Mouse (Mus musculus) erythroblast, embryonic 14.5 days (primary cell): ENCODE data around the gene Mob3a. TPM values are rescaled to one million over a fixed set of nuclear protein-coding genes. Genes with fewer than 3 reads are reported as not detected.

Experiments
- H3K27me3 ChIP-seq: 2 replicates; pipeline ENCODE4 v1.6.1; 2012; ENCODE audit warnings: inconsistent platforms; ENCODE audit not compliant: control insufficient read depth
- H3K36me3 ChIP-seq: 2 replicates; pipeline ENCODE4 v1.6.1; 2012; ENCODE audit warnings: mild to moderate bottlenecking, inconsistent platforms; ENCODE audit not compliant: control insufficient read depth
- H3K4me1 ChIP-seq: 2 replicates; pipeline ENCODE4 v1.6.1; 2012; ENCODE audit warnings: inconsistent platforms; ENCODE audit not compliant: control insufficient read depth
- H3K4me3 ChIP-seq: replicated peaks from 2 replicates; pipeline ENCODE3; 2012; ENCODE audit warnings: moderate library complexity, mild to moderate bottlenecking, inconsistent platforms
- H3K9me3 ChIP-seq: 2 replicates; pipeline ENCODE4 v1.6.1; 2012; ENCODE audit warnings: low read length, inconsistent platforms, mixed read lengths; ENCODE audit not compliant: control insufficient read depth
- GATA1 ChIP-seq: IDR thresholded peaks from 2 replicates; pipeline ENCODE4 v1.6.1; 2012; ENCODE audit warnings: low read length, inconsistent platforms, mixed read lengths
- TAL1 ChIP-seq: IDR thresholded peaks from 3 replicates; pipeline ENCODE4 v1.6.1; 2012; ENCODE audit warnings: low read length, inconsistent platforms, mixed read lengths
- polyA plus RNA-seq: library from polyadenylated mRNA; stranded (reverse); fragments of >175 nt; gene quantifications from 2 replicates; pipeline ENCODE4 v1.2.3, GENCODE M21; 2012

Gene Mob3a
- polyA plus RNA-seq, 1 experiment = 2.1 TPM

GRCm38 (mm10) chr10:80668614-80669013 lies 33.2 kb downstream of the Mob3a start:
- Histone ChIP-seq H3K9me3 (no peaks in the 10 kb centered on the region), H3K4me3 (no peak overlapping the region), H3K27me3 (no peaks in the 10 kb centered on the region), H3K36me3 (peaks cover 87% of the 10 kb centered on the region), H3K4me1 (peaks cover 87% of the 10 kb centered on the region)
- TF ChIP-seq GATA1 (no peak), TAL1 (no peak)

GRCm38 (mm10) chr10:80666837-80667412 lies 34.9 kb downstream of the Mob3a start:
- H3K27me3 ChIP-seq = no peaks in the 10 kb centered on the region
- H3K36me3 ChIP-seq = peaks cover 70% of the 10 kb centered on the region
- no peak for TF ChIP-seq GATA1
- TF ChIP-seq TAL1 = no peak
- peaks cover 83% of the 10 kb centered on the region for H3K4me1 ChIP-seq
- no peak overlapping the region for H3K4me3 ChIP-seq
- H3K9me3 ChIP-seq = no peaks in the 10 kb centered on the region

DNA sequence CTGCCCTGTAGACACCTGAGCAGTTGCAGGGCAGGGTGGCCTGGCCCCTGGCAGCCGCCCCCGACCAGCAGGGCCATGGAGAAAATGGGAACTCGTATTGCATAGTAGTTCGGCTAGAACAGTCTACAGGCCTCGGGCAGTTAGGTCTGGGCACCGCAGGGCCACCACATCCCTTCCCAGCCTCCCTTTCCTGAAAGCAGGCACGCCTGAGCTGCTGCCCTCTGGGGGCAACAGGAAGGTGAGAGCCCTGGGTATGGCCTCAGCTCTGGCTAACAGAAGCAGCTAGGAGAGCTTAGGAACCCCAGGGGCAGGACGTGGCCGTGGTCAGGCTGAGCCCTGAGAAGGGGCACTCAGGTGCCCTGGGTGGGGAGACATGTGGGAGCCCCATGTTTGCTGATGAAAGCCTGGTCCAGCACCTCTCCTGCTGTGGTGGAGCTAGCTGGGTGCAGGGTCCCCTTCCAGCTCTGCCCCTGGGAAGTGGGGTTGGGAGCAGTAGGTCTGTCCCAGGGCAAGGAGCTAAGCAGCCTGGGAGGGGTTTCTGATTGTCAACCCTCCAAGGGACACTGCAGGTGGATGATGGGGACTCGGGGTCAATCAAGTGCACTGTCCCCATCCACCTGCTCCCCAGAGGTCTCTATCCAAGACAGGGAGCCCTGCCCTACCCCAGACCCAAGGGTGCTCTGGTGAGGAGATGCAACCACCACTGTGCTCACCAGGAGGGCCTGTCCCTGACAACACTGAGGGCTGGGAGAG lies 35.6 kb downstream of the Mob3a start:
- Histone ChIP-seq H3K4me1 (peaks cover 79% of the 10 kb centered on the region), H3K36me3 (peaks cover 62% of the 10 kb centered on the region)

GRCm38 (mm10) chr10:80665459-80665858 lies 36.3 kb downstream of the Mob3a start:
- Histone ChIP-seq H3K9me3 (no peaks in the 10 kb centered on the region), H3K4me1 (peaks cover 78% of the 10 kb centered on the region), H3K36me3 (peaks cover 55% of the 10 kb centered on the region), H3K27me3 (no peaks in the 10 kb centered on the region), H3K4me3 (peak overlapping the region; percentile 6)
- TF ChIP-seq TAL1 (no peak), GATA1 (no peak)

More for the DNA sequence above, 35.6 kb downstream of the Mob3a start:
- H3K4me3 ChIP-seq = no peak overlapping the region
- no peak for TF ChIP-seq TAL1
- TF ChIP-seq GATA1 = no peak
- no peaks in the 10 kb centered on the region for H3K9me3 ChIP-seq
- H3K27me3 ChIP-seq = no peaks in the 10 kb centered on the region

DNA sequence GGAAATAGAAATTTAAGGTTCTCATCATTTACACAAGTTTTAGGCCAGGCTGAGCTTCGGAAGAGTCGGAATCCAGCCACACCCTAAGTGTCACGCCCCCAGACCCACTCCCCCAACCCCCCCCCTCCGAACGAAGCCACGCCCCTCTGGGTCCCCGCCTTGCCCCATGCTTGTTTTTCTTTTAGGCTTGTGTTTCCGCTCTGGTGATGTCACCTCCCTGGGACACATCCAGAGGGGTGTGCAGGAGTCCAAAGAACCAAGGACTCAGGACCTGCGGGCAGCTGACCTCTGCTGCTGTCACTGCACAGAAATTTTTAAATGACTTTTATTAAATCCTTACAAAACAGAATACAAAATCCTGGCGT lies 36.8 kb downstream of the Mob3a start:
- H3K27me3 ChIP-seq = no peaks in the 10 kb centered on the region
- H3K36me3 ChIP-seq = peaks cover 50% of the 10 kb centered on the region
- peaks cover 73% of the 10 kb centered on the region for H3K4me1 ChIP-seq
- TF ChIP-seq GATA1 = no peak
- no peak for TF ChIP-seq TAL1
- H3K9me3 ChIP-seq = no peaks in the 10 kb centered on the region
- H3K4me3 ChIP-seq = peak overlapping the region; percentile 27

DNA sequence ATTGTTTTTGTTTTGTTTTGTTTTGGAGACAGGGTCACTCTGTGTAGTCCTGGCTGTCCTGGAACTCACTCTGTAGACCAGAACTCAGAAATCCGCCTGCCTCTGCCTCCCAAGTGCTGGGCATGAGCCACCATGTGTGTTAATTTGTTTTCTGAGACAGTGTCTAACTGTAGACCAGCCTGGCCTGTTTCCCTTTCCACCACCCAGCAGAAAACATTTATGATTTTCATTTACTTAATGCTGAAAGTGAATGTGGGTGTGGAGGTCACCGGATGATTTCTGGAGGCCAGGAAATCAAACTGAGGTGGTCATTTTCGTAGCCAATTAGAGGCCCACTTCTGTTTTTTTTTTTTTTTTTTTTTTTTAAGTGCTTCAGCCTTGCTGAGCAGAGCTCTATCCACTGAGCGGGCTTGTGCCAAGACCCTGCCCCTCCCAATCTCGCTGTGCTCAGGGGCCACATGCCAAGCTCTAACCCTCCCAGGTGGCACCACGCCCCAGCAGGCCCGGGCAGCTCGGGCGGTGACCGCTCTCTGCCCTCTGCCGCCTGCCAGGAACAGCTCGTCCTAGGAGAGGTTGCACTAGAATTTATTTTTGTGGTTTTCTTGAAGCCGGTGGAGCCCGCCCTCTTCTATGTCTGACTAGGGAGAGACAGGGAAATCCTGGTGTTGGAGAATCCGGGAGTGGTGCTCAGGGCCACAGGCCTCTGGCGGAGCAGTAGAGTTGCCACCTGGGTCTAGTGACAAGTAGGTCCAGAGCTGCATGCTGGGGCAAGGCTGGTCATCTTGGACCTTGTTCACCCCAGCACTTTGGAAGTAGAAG lies 37.4 kb downstream of the Mob3a start:
- no peaks in the 10 kb centered on the region for H3K27me3 ChIP-seq
- no peaks in the 10 kb centered on the region for H3K9me3 ChIP-seq
- H3K4me3 ChIP-seq = peak overlapping the region; percentile 27
- H3K4me1 ChIP-seq = peaks cover 72% of the 10 kb centered on the region
- TF ChIP-seq TAL1 = no peak
- no peak for TF ChIP-seq GATA1
- H3K36me3 ChIP-seq = peaks cover 44% of the 10 kb centered on the region

DNA sequence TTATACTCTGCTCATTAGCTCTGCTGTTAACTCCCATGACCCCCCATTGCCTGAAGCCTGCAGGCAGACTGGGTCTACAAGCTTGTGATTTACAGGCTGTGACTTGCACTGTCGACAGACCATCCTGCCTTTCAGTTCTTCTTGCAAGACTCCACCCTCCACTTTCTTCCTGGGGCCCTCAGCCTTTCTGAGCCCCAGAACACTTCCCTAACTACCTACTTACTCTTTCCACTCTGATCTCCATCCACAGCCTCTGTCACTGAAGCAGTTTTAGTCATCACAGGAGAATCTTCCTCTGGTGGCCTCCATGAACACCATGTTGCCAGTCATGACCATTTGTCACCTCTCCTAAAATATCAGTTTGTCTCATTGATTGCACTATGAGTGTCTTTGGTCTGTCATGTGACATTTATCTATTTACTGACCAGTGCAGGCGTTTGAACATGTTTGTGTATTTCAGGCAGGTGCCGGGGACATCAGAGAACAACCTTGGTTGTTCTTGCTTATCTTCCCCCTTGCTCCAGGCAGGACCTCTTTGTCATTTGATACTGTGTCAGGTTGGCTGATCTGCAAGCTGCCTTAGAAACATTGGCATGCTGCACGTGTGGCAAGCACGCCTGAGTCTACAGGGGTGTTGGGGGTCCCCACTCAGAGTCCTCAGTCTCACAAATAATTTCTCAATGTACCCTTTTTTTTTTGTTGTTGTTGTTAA lies 38.1 kb downstream of the Mob3a start:
- Histone ChIP-seq H3K36me3 (peaks cover 37% of the 10 kb centered on the region), H3K4me3 (no peak overlapping the region), H3K9me3 (no peaks in the 10 kb centered on the region), H3K27me3 (no peaks in the 10 kb centered on the region), H3K4me1 (peaks cover 72% of the 10 kb centered on the region)
- TF ChIP-seq GATA1 = no peak
- TF ChIP-seq TAL1 = no peak

DNA sequence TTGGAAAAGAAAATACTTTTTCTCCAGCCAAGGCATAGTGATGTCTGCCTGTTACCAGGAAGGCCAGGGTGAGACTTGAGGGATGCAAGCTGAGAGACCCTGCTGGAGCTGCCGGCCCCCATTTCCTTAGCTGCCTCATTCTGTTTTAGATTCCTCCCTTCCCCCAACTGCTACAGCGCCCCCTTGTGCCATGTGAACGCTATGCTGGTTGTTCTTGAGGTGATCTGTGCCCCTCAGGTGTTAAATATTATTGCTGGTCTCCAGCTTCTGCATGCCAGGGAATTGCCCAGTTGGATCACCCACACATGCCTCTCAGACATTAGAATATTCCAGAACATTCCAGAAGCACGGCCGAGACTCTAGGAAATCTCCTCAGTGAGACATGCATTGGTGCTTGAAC lies 40.6 kb downstream of the Mob3a start:
- Histone ChIP-seq H3K4me1 (peaks cover 80% of the 10 kb centered on the region), H3K4me3 (no peak overlapping the region), H3K27me3 (no peaks in the 10 kb centered on the region), H3K9me3 (no peaks in the 10 kb centered on the region), H3K36me3 (peaks cover 12% of the 10 kb centered on the region)
- TF ChIP-seq GATA1 = no peak

DNA sequence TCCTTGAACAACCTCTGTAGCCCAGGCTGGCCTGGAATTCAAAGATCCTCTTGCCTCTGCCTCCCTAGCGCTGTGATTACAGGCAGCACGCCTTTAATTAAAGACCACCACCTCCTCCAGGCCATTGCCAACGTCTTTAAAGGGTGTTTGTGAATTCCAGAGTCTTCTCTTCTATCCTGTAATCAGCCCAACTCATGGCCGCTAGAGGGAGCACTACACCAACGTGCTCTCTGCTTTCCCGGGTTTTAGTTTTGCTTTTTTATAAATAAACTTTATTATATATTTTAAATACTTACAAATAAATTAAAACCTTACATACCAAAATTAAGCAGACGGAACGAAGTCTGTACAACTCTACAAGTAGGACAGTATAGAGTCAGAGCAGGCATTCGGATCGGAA lies 42.6 kb downstream of the Mob3a start:
- Histone ChIP-seq H3K4me1 (peaks cover 80% of the 10 kb centered on the region), H3K27me3 (no peaks in the 10 kb centered on the region), H3K4me3 (peak overlapping the region; percentile 43), H3K36me3 (no peaks in the 10 kb centered on the region; the same call in 1 of the 2 replicates), H3K9me3 (no peaks in the 10 kb centered on the region)
- TF ChIP-seq GATA1 (no peak), TAL1 (no peak)
